Mouse (Mus musculus): ENCODE results near the gene Mthfd1l.

- TF ChIP-seq CTCF (IDR thresholded peaks at IDR 0.05; ENCODE audit: control insufficient read depth, insufficient read depth, low read length) (no peak), POLR2A (IDR thresholded peaks at IDR 0.05; ENCODE audit: borderline replicate concordance, control insufficient read depth, low read depth, low read length) (no peak)
These were observed 74.7 kb downstream of the Mthfd1l start for GRCm38 (mm10) chr10:4047666-4048065.
